Mouse (Mus musculus) gonadal fat pad, adult 2 months (tissue): ENCODE measurements around the gene Slc37a2. TPM values are rescaled to one million over a fixed set of nuclear protein-coding genes. Genes with fewer than 3 reads are reported as not detected.

Experiments used
- DNase-seq: peaks from one replicate; pipeline ENCODE4 v3.0.0-alpha.2; 2012; ENCODE audit warnings: low read depth
- polyA plus RNA-seq: library from polyadenylated mRNA; depleted of rRNA; stranded (reverse); fragments of >200 nt; gene quantifications from 2 replicates; pipeline ENCODE4 v1.2.3, GENCODE M21; 2012; rRNA removed

Slc37a2 gene
- polyA plus RNA-seq, 1 experiment = 3.9 TPM

DNA sequence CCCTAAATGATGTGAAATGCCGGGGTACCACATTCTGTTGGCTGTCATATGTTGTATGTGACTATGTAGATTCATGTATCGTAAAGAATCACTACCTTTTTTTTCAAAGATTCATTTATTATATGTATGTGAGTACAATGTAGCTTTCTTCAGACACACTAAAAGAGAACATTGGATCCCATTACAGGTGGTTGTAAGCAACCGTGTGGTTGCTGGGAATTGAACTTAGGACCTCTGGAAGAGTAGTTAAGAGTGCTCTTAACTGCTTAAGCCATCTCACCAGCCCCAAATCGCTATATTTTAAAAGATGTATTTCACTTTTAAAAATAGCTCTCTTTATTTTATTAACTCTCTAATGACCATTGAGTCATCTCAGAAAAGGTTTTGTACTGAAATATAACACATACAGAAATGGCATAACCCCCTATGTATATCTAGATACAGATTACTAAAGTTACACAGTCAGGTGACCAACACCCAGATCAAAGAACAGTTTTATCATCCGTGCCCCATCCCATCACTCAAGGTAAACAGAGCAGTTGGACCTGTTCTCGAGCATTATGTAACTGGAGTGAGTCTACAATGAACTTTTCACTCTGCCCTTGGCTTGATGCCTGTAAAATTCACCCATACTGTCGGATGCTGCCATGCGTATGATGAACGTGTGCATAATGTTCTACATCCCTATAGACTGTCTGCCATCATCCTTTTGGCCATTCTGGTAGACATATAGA lies 41.0 kb downstream of the Slc37a2 start:
- no peak for DNase-seq

DNA sequence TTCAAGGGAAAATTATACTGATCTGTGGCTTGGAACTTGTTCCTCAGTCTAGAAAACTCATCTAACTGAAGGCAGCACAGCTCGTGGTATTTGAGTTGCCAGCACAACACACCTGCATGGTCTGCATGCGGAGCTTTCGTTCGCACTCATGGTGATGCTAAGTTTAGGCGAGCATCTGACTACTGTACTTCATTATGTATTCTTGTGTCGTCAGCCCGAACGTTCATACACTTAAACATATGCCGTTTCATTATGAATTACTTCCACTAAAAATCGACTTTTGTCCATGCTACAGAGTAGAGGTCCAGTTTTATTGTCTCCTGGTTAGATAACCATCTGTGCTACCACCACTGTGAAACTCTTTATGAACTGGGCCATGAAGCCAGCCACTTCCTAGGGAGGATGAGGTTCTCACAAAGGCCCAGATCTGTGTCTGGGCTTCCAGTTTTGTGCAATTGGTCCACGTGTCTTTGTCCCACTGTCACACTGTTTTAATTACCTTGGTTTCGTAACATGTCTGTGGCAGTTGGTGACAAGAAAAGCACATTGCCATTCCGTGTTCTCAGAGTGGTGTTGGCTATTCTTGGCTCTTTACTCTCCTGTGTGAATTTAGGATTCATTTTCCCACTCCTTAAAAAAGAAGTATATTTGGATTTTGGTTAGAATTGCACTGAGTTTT lies 42.3 kb downstream of the Slc37a2 start:
- no peak for DNase-seq

DNA sequence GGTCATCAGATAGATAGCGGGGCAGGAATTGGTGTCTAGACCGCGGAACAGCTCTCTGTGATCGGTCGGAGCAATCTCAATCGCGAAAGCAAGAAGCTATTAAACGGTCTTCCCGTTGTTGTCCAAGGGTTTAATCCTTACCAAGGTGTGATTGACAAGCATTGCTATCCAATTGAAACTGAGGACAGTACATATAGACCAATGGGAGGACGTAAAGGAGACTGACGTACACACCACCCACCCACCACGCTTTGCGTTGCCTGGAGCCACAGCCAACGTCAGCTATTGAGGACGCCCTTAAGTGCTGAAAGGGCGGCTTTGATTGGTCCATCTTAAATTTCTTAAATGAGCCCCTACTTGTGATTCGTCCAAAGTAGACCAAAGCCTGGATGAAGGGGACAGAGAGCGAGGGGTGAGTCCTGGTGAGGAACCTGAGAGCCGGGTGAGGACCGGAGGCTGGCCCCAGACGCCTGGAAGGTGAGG lies 47.6 kb downstream of the Slc37a2 start, which contains the start of gene Tmem218:
Gene Tmem218 (plus strand): TSS at position 295 of the 483 bp plus-strand sequence.
- DNase-seq = peak; percentile 96

DNA sequence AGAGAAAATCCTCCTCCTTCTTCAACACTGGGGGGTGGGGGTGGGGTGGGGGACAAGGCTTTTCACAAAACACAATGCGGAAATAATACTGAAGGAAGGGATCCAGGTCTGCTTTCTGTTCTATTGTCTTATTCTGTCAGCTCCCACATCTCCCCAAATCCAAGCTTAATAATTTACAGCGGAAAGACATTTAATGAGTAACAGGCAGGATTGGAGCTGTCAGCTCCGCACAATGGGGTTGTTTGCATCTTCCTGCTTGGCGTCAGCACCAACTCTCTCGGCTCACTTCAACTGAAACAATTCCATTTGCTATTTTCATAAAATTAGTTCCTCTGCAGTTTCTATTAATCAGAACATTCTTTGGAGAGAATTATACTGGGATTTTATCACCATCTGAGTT lies 51.7 kb downstream of the Slc37a2 start:
- DNase-seq = no peak

DNA sequence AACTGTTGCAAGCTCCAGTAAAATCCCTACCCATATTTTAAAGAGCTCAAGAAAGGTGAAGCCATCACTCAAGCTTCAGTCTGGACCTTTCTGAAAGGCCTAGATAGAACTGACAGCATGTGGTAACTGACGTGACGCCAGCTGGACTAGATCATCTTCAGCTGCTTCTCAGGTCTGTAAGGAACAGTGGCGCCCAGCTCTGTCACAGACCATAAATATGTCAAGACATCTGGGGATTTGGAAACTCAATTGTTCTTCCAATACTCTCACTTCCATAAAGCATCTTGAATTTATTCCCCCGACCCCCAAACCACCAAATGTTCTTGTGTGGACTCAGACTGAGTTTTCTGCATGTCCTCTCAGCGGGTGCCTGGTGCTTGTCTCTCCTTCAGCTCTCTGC lies 55.1 kb downstream of the Slc37a2 start:
- no peak for DNase-seq

DNA sequence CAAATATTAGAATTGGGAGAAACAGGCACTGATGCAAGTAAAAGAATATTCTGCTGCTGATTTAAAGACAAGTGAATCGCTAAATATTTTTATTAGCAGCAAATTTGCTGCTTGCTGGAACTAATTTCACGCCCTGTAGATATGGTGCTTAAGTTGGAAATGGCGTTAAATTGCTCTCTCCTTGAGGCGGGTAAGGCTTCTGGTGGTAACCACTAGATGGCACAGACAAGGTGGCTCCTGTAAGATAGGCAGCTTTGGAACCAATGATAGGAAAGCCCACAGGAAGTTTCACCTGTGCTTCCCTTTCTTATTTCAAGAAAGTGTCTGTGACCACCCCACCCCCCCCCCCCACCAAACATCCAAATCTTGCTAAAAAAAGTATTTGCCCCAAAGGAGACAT lies 58.5 kb downstream of the Slc37a2 start:
- no peak for DNase-seq

DNA sequence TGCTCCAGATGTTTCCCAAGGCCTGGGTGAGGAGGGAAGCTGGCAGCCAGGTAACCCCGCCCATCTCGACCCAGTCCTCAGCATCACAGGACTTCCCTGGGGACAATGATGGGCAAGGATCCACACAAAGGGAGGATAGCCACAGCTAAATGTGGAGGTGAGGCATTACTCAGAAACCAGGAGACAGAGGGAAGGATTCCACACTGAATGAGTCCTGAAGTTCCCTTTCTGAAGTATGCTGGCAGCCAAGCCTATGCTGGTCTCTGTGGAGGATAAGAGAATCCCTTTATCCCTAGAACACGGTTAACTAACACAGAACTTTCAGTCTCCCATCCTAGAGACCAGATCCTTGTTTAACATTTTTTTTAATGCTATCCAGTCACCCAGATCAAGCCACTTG lies 67.5 kb downstream of the Slc37a2 start:
- no peak for DNase-seq

DNA sequence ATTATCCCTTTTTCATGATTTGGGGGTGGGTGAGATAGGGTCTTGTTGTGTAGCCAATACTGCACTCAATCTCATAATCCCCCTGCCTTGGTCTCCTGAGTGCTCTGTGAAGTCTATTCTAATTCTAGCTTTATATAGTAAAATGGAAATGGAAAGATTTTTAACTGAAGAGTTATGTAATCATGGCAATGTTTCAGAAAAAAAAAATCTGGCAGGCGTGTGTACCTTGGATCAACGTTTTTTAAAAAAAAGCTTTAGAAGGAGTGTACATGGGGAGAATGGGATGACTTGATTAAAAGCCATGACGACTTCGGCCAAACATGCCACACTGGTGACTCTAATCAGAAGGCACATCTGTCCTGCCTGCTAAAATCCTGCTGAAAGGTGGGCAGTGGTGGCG lies 68.1 kb downstream of the Slc37a2 start:
- DNase-seq = no peak

DNA sequence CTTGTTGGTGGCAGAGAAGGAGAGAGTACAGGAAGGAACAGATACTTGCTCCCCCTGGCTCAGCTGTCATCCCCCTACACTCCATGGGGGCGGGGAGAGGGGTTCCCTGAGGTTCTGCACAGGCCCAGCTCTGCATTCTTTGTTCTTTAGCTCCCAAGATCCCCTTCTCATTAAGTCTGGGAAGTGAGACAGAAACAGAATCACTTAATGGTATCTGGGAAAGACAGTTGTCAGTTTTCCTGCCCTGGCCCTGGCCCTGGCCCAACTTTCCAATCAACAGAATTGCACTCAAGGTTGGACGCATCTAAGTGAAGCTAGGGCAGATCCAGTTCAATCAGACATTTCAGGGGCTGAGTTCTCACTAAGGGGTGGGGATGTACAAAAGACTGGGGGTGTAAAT lies 72.4 kb downstream of the Slc37a2 start:
- no peak for DNase-seq

DNA sequence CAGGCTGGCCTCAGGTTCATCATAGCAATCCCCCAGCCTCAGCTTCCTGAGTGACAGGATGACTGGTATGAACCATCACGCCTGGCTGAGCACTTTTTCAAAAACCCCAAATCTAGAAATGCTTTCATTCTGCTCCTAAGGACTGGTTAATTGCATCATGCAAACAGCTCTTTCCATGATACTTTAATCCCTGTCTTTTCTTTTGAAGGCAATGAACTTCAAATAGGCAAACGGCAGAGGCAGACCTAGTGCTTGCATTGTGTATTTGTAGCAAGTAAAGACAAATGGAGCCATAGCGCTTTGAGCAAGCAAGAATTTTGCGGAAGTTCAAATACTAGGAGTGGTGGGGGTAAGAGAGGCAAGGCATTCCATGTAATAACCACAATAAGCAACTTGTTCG lies 73.9 kb downstream of the Slc37a2 start:
- no peak for DNase-seq

DNA sequence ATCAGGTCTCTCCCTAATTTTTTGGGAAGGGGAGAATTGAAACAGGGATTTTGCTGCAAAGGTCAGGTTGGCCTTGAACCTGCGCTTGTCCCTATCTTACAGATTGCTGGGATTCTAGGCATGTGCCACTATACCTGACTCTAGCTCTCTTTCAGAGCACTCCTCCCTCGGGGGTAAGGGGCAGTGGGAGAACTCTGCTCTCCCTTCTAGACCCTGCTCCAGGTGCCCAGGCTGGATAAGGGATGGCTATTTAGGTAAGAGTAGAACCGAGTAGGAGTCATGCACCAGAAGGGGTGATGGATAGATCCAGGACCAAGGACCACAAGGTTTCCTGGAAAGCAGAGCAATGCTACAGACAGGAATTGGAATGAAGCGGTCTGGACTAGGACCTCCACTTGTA lies 75.9 kb downstream of the Slc37a2 start:
- no peak for DNase-seq

DNA sequence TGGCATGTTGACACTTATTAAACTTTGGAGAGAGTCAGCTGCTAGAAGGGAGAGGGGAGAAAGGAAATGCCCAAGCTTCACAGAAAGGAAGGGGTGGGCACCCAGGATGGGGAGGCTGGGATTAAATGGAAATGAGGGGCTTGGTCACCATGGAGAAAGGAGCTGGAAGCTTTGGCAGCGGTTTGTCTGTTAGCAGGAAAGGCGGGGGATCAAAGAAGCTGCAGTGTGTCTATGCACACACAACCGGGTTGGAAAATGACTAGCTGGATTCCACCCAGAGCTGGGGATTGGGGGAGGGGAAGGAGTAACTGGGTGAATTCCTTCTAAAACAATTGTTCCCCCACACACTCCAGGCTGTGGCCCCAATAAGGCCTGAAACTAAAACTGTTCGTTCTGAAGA lies 76.6 kb downstream of the Slc37a2 start:
- no peak for DNase-seq

Other genes starting within 250 kb of the Slc37a2 start
- gene Pknox2, start 108.3 kb downstream of the Slc37a2 start, polyA plus RNA-seq = 4.9 and 5.4 TPM in 2 replicates
- 4.2 and 5.8 TPM in 2 replicates for gene Tmem218, start 47.5 kb downstream of the Slc37a2 start, polyA plus RNA-seq
- gene Ccdc15, start 92.7 kb upstream of the Slc37a2 start, polyA plus RNA-seq = 0.77 and 1.1 TPM in 2 replicates
- 0.32 and 0.51 TPM in 2 replicates for gene Hepacam, start 111.6 kb upstream of the Slc37a2 start, polyA plus RNA-seq
- gene Robo4, start 146.2 kb upstream of the Slc37a2 start, polyA plus RNA-seq = 27.9 and 34.2 TPM in 2 replicates
- 0.25 and 0.34 TPM in 2 replicates for gene Robo3, start 177.5 kb upstream of the Slc37a2 start, polyA plus RNA-seq
- 9.2 and 10.4 TPM in 2 replicates for gene Msantd2, start 233.6 kb upstream of the Slc37a2 start, polyA plus RNA-seq